Mouse (Mus musculus) mammary gland, adult 2 months (tissue): ENCODE data around the gene Olfr1358. TPM values are rescaled to one million over a fixed set of nuclear protein-coding genes. Genes with fewer than 3 reads are reported as not detected.

Experiments
- polyA plus RNA-seq: library from polyadenylated mRNA; depleted of rRNA; stranded (reverse); fragments of >200 nt; gene quantifications from 2 replicates; pipeline ENCODE4 v1.2.3, GENCODE M21; 2012; ENCODE audit warnings: low replicate concordance; rRNA removed

The Olfr1358 gene
- not detected in 2 replicates for polyA plus RNA-seq

GRCm38 (mm10) chr10:78517128-78517527 is at the start of gene Olfr1358:
Gene Olfr1358 (plus strand): TSS chr10:78517428.

Other genes starting within 250 kb of the Olfr1358 start
- 431 and 505 TPM in 2 replicates for gene Agpat3, start 164.9 kb upstream of the Olfr1358 start, polyA plus RNA-seq
- 51.0 and 63.2 TPM in 2 replicates for gene Rrp1, start 104.4 kb upstream of the Olfr1358 start, polyA plus RNA-seq
- 46.1 and 53.4 TPM in 2 replicates for gene Cstb, start 91.8 kb upstream of the Olfr1358 start, polyA plus RNA-seq
- gene Pdxk, start 52.5 kb upstream of the Olfr1358 start, polyA plus RNA-seq, result 36.1 and 37.3 TPM in 2 replicates
- 48.0 and 59.2 TPM in 2 replicates for gene Ilvbl, start 56.9 kb downstream of the Olfr1358 start, polyA plus RNA-seq
- gene Syde1, start 74.5 kb downstream of the Olfr1358 start, polyA plus RNA-seq, result 32.6 and 39.2 TPM in 2 replicates
- not detected in 2 replicates for gene Olfr1357, start 100.6 kb downstream of the Olfr1358 start, polyA plus RNA-seq
- 0.52 TPM in 1 of 2 replicates, not detected in the other for gene Casp14, start 200.9 kb downstream of the Olfr1358 start, polyA plus RNA-seq
- gene Ccdc105, start 235.6 kb downstream of the Olfr1358 start, polyA plus RNA-seq, result not detected in 2 replicates